Mouse (Mus musculus) midbrain, embryonic 16.5 days (tissue): ENCODE results near the gene Pkn1. TPM values are rescaled to one million over a fixed set of nuclear protein-coding genes. Genes with fewer than 3 reads are reported as not detected.

Source experiments
- ATAC-seq: fragments of 200-750 bp; cut with Nextera tagmentation; 2 replicates; pipeline ENCODE4 v1.8.0; 2017; ENCODE audit warnings: moderate TSS enrichment
- H3K27ac ChIP-seq: fragments of 300-500 bp; sonication (generic); 2 replicates; pipeline ENCODE4 v1.5.1; 2014; ENCODE audit warnings: mild to moderate bottlenecking, low read length, mixed read lengths
- H3K27me3 ChIP-seq: fragments of 300-500 bp; sonication (generic); 2 replicates; pipeline ENCODE4 v1.6.1; 2014; ENCODE audit warnings: low read depth, low read length, mixed read lengths; ENCODE audit not compliant: control insufficient read depth, insufficient read depth
- H3K36me3 ChIP-seq: fragments of 300-500 bp; sonication (generic); 2 replicates; pipeline ENCODE4 v1.6.1; 2014; ENCODE audit warnings: mild to moderate bottlenecking, low read length, moderate library complexity, mixed read lengths; ENCODE audit not compliant: control insufficient read depth, insufficient read depth
- H3K4me1 ChIP-seq: fragments of 300-500 bp; sonication (generic); 2 replicates; pipeline ENCODE4 v1.6.1; 2014; ENCODE audit warnings: mild to moderate bottlenecking, low read length, mixed read lengths; ENCODE audit not compliant: control insufficient read depth, insufficient read depth
- H3K4me2 ChIP-seq: fragments of 300-500 bp; sonication (generic); 2 replicates; pipeline ENCODE4 v1.6.1; 2014; ENCODE audit warnings: mild to moderate bottlenecking, low read length, mixed read lengths
- H3K4me3 ChIP-seq: fragments of 300-500 bp; sonication (generic); 2 replicates; pipeline ENCODE4 v1.5.1; 2014; ENCODE audit warnings: low read depth, mild to moderate bottlenecking, low read length, moderate library complexity, mixed read lengths
- H3K9ac ChIP-seq: fragments of 300-500 bp; sonication (generic); 2 replicates; pipeline ENCODE4 v1.6.1; 2014; ENCODE audit warnings: low read depth, low read length, mixed read lengths
- H3K9me3 ChIP-seq: fragments of 300-500 bp; sonication (generic); replicated peaks from 2 replicates; pipeline ENCODE4 v1.6.1; 2014; ENCODE audit warnings: mild to moderate bottlenecking, low read length, mixed read lengths; ENCODE audit not compliant: control insufficient read depth, poor library complexity, severe bottlenecking
- WGBS: fragments of 180-500 bp; shearing (Covaris S2); extraction: QIAGEN DNeasy Blood & Tissue Kit; methylation state at CpG from one replicate; pipeline ENCODE4 v1.1.7; 2014; 5-methylcytosine and 5-hydroxymethylcytosine counted together
- polyA plus RNA-seq: library from polyadenylated mRNA; unstranded; fragments of >200 nt; fragmentation: Nextera tagmentation; extraction: Ambion mirVana; gene quantifications from 2 replicates; pipeline ENCODE4 v1.2.1, GENCODE M21; 2015

Gene Pkn1
- polyA plus RNA-seq, 1 experiment from 2014 or later = 27.4 TPM

DNA sequence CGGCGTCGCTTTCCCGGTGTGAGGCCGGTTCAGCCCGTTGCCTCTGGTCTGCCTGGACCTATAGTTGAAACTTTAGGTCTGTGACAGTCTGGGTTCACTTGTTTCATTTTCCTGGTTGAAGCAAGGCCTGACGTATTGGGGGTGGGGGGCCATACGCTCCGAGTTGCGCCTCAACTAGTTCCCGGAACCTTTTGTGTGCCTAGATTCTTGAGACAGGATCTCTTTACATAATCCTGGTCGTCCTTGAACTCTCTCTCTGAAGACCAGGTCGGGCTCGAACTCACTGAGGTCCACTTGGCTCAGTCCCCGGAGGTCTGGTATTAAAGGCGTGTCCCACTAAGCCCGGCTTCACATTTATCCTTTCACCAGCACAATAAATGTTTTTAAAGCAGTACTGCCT, 16.8 kb upstream of the Pkn1 start:
- peak overlapping the region; percentile 67 for H3K9ac ChIP-seq
- no peak for ATAC-seq
- no peaks in the 10 kb centered on the region for H3K27me3 ChIP-seq
- H3K4me2 ChIP-seq = peak overlapping the region; percentile 68
- no peaks in the 10 kb centered on the region for H3K9me3 ChIP-seq
- H3K4me1 ChIP-seq = peaks cover 17% of the 10 kb centered on the region
- WGBS = 1% methylated on average over 17 of the region's 17 CpGs
- H3K4me3 ChIP-seq = peak overlapping the region; percentile 92
- H3K27ac ChIP-seq = peak overlapping the region; percentile 95
- peaks cover 5% of the 10 kb centered on the region for H3K36me3 ChIP-seq

DNA sequence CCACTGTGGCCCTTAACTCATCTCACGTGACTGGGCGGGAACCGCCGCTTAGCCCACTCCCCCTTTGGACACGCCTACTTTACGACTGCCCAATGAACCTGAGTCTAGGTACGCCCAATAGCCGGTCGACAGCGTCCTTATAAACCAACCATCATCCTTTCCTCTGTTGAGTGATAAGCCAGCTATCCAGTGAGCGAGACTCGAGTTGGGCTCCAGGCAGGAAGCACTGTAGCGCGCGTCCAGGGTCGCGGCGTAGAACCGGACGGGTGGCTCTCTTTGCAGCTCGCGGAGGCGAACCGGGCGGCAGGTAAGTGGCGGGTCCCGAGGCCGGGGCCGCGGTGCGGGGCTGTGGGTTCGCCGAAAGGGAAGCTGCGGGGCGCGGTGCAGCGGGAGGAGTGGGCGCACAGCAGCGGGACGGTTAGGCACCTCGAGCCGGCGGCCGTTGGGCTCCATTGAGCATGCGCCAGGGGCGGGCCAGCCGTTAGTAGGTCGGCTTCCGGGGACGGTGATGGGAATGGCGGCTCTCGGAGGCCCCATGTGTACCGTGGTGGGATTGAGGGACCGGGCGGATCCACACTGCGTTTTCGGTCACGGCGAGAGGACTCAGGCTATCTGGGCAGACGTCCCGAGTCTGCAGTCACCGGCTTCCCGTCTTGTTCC, 16.2 kb upstream of the Pkn1 start, which contains the start of gene Ddx39:
Gene Ddx39, plus strand, starts transcription at position 147 of the 660 bp plus-strand sequence.
- under 1% methylated on average over 57 of the region's 63 CpGs for WGBS

DNA sequence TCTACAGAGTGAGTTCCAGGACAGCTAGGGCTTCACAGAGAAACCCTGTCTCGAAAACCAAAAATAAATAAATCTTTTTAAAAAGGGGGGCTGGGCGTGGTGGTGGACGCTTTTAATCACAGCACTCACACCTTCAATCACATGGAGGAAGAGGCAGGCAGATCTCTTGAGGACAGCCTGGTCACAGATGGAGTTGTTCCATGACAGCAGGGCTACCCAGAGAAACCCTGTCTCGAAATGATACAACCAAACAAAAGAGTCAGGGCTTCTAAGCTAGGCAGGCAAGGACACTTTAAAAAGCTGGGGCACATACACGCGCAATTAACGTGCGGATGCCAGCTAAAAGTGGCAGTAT, 15.7 kb upstream of the Pkn1 start:
- peaks cover 17% of the 10 kb centered on the region for H3K4me1 ChIP-seq
- H3K27me3 ChIP-seq = no peaks in the 10 kb centered on the region
- peak overlapping the region; percentile 53 for H3K27ac ChIP-seq
- H3K36me3 ChIP-seq = no peaks in the 10 kb centered on the region
- peak overlapping the region; percentile 54 for H3K4me2 ChIP-seq
- H3K9me3 ChIP-seq = no peaks in the 10 kb centered on the region
- H3K9ac ChIP-seq = no peak overlapping the region
- 24% methylated on average over 8 of the region's 8 CpGs for WGBS
- peak overlapping the region; percentile 92 for H3K4me3 ChIP-seq
- no peak for ATAC-seq

More for the DNA sequence above, 16.2 kb upstream of the Pkn1 start, which contains the start of gene Ddx39:
- Histone ChIP-seq H3K9me3 (no peaks in the 10 kb centered on the region), H3K4me2 (peak within 1 kb of the TSS; percentile 68), H3K4me3 (peak within 1 kb of the TSS; percentile 92), H3K9ac (peak within 1 kb of the TSS; percentile 67), H3K27me3 (no peaks in the 10 kb centered on the region), H3K36me3 (no peaks in the 10 kb centered on the region), H3K4me1 (peaks cover 17% of the 10 kb centered on the region), H3K27ac (peak within 1 kb of the TSS; percentile 95)
- peak; percentile 100 for ATAC-seq

DNA sequence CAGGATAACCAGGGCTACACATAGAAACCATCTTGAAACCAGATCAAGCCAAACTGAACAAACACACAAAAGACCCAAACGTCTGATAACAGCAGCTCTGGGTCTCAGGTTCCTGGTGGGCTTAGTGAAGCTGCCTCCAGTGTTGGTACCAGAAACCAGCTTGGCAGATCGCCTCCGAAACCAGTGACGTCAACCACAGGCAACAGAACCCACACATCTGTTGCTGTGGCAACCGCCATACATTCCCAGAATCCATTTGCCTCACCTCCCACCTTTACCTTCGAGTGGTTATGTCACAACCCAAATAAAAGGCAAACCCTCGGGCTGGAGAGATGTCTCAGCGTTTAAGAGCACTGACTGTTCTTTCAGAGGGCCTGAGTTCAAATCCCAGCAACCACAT, 8.6 kb upstream of the Pkn1 start:
- Histone ChIP-seq H3K36me3 (no peaks in the 10 kb centered on the region), H3K9me3 (no peaks in the 10 kb centered on the region), H3K9ac (no peak overlapping the region), H3K27ac (no peak overlapping the region), H3K27me3 (no peaks in the 10 kb centered on the region), H3K4me2 (no peak overlapping the region), H3K4me3 (no peak overlapping the region), H3K4me1 (no peaks in the 10 kb centered on the region)
- ATAC-seq = no peak
- WGBS = 75% methylated on average over 8 of the region's 8 CpGs

DNA sequence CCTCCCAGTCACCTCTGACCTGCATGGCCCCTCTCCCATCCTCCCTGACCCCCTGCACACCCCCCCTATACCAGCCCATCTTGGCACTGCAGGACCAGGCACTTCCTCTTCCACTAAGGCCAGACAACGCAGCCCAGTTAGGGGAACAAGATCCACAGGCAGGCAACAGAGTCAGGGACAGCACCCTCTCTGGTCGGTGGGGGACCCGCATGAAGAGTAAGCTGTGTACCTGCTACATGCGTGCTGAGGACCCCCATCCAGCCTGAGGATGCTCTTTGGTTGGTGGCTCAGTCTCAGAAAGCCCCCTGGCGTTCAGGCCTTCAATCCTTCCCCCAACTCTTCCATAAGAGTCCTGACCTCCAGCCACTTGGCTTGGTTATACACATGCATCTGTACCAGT, 7.4 kb upstream of the Pkn1 start:
- Histone ChIP-seq H3K9ac (no peak overlapping the region), H3K4me2 (no peak overlapping the region), H3K9me3 (no peaks in the 10 kb centered on the region), H3K27ac (no peak overlapping the region), H3K4me3 (no peak overlapping the region), H3K36me3 (no peaks in the 10 kb centered on the region), H3K4me1 (no peaks in the 10 kb centered on the region), H3K27me3 (no peaks in the 10 kb centered on the region)
- no peak for ATAC-seq
- 75% methylated on average over 5 of the region's 5 CpGs for WGBS

DNA sequence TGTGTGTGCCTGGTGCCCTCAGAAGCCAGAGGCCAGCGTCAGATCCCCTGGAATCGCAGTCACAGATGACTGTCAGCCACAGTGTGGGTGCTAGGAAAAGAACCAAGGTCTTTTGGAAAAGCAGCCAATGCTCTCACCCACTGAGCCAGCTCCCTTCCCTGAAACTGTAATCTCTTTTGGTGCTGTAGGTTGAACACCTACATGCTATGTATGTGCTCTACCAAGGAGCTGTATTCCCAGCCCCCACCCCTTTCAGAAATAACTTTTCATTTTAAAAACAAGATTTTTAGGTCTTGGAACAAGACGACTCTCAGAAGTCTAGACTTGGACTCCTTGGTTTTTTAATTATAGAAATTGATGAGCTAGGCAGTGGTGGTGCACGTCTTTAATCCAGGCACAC, 4.4 kb upstream of the Pkn1 start:
- Histone ChIP-seq H3K4me1 (peaks cover 11% of the 10 kb centered on the region), H3K27ac (no peak overlapping the region), H3K36me3 (no peaks in the 10 kb centered on the region), H3K9ac (no peak overlapping the region), H3K9me3 (no peaks in the 10 kb centered on the region), H3K4me2 (no peak overlapping the region), H3K4me3 (no peak overlapping the region), H3K27me3 (no peaks in the 10 kb centered on the region)
- no peak for ATAC-seq
- WGBS = 81% methylated on average over 4 of the region's 4 CpGs

DNA sequence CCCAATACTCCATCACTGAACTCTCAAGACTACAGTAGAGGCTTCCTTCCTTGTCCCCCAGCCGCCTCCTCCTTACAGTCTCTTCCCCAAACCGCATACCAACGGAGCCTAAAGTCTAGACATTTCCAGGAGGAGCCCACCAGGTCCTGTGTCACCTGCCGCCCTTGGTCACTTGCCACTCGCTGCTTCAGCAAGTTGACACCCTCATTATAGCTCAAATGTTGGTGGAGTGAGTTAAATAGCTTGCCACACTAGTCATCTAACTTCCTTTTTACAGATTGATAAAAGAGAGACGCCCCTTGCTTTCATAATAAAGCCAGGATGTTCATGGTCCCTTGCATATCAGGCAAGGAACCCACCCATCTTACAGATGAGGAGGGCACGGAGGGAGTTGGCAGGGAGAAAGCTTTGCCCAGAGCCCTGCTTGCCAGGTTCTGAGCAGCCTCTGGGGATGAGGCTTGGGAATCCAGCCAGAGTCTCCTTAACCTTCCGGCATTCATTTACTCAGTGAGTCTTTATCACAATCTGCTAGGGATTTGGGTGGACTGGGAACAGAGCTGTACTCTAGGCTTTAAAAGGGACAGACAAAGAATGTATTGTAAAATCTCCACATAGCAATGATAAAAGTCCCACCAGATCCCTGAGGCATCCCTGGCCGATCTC, 1.6 kb upstream of the Pkn1 start:
- H3K9ac ChIP-seq = no peak overlapping the region

DNA sequence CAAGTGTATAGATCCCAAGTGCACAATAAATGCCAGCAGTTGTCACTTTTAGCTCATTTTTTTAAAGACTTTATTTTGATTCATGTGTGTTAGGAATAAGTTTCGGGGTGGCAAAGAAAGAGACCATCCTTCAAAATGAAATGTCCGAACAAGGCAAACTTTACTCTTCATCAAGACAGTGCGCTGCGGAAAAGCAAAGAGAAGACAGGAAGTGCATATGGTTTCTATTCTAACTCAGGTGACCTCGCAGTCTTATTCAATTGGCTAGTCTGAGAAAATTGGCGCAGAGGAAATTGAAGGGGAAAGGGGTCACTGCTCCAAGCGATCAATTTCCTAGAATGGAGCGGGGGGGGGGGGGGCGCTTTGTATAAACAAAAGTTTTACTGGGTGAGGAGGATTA, 587 bp upstream of the Pkn1 start:
- Histone ChIP-seq H3K4me2 (peak overlapping the region; percentile 84), H3K4me1 (peaks cover 26% of the 10 kb centered on the region), H3K9me3 (no peaks in the 10 kb centered on the region), H3K9ac (peak overlapping the region; percentile 85), H3K36me3 (no peaks in the 10 kb centered on the region), H3K27ac (peak overlapping the region; percentile 76), H3K4me3 (peak overlapping the region; percentile 87), H3K27me3 (no peaks in the 10 kb centered on the region)
- no peak for ATAC-seq
- 59% methylated on average over 9 of the region's 9 CpGs for WGBS

More for the DNA sequence above, 1.6 kb upstream of the Pkn1 start:
- Histone ChIP-seq H3K4me3 (no peak overlapping the region), H3K27ac (no peak overlapping the region), H3K4me2 (no peak overlapping the region), H3K27me3 (no peaks in the 10 kb centered on the region), H3K4me1 (peaks cover 26% of the 10 kb centered on the region), H3K36me3 (no peaks in the 10 kb centered on the region), H3K9me3 (no peaks in the 10 kb centered on the region)
- no peak for ATAC-seq
- 85% methylated on average over 9 of the region's 9 CpGs for WGBS

DNA sequence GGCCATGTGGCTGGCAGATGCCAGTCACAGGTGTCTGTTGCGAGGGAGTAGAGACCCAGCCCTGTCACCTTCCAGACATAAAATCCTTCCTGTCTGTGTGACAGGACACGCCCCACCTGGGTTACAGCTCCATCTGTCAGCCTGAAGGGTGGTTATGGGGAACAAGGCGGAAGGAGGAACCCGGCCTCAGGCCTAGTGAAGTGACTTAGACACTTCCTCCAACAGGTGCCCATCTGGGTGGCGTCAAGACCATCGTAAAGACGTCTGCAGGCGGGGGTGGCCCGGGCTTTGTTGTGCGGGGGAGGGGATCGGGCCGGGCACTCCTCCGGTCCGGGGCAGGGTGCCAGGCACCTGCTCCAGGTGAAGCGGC, 703 bp downstream of the Pkn1 start:
- peak overlapping the region; percentile 76 for H3K27ac ChIP-seq
- H3K4me3 ChIP-seq = peak overlapping the region; percentile 87
- no peaks in the 10 kb centered on the region for H3K9me3 ChIP-seq
- H3K9ac ChIP-seq = peak overlapping the region; percentile 85
- H3K27me3 ChIP-seq = no peaks in the 10 kb centered on the region
- no peaks in the 10 kb centered on the region for H3K36me3 ChIP-seq
- WGBS = 3% methylated on average over 15 of the region's 15 CpGs
- H3K4me2 ChIP-seq = peak overlapping the region; percentile 84
- H3K4me1 ChIP-seq = peaks cover 26% of the 10 kb centered on the region
- ATAC-seq = peak; percentile 20; the same call in 1 of the 2 replicates
